Mouse (Mus musculus) thymus, postnatal 0 days (tissue): ENCODE results near the gene Zfp689. TPM values are rescaled to one million over a fixed set of nuclear protein-coding genes. Genes with fewer than 3 reads are reported as not detected.
"Not testable (repeated sequence)": the region's sequence is repeated elsewhere in the genome, so short reads cannot be mapped to it uniquely, and the experiment has no call there.

Experiments
- DNase-seq: peaks from one replicate; pipeline ENCODE4 v3.0.0-alpha.2; 2015; ENCODE audit warnings: low spot score
- polyA plus RNA-seq: library from polyadenylated mRNA; unstranded; fragments of >200 nt; fragmentation: Nextera tagmentation; extraction: Ambion mirVana; gene quantifications from 2 replicates; pipeline ENCODE4 v1.2.1, GENCODE M21; 2015

The Zfp689 gene
- 4.3 and 4.7 TPM in 2 replicates for polyA plus RNA-seq

- DNase-seq = peak; percentile 97
Measured at GRCm38 (mm10) chr7:127448521-127449300, at the start of gene Zfp689. Zfp689 (minus strand) TSS chr7:127449158.

- DNase-seq = peak; percentile 75
Measured at GRCm38 (mm10) chr7:127498407-127498806, 49.4 kb upstream of the Zfp689 start.

- DNase-seq = no peak
Measured at GRCm38 (mm10) chr7:127497382-127497781, 48.4 kb upstream of the Zfp689 start.

- no peak for DNase-seq
Measured at GRCm38 (mm10) chr7:127494648-127495047, 45.7 kb upstream of the Zfp689 start.

DNA sequence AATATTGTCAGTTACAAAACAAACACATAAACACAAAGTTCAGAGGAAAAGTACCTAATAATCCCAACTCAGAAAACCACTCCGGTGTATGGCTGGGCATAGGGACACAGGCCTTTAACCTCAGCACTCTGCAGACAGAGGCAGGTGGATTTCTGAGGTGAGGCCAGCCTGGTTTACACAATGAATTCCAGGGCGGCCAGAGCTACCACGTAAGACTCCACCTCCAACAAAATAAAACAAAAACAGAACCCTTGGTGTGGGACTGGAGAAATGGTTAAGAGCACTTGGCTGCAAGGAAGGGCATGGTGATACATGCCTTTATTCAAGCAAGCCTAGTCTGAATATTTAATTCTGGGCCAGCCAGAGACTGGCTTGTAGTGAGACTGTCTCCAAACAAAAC lies 42.9 kb upstream of the Zfp689 start:
- no peak for DNase-seq

DNA sequence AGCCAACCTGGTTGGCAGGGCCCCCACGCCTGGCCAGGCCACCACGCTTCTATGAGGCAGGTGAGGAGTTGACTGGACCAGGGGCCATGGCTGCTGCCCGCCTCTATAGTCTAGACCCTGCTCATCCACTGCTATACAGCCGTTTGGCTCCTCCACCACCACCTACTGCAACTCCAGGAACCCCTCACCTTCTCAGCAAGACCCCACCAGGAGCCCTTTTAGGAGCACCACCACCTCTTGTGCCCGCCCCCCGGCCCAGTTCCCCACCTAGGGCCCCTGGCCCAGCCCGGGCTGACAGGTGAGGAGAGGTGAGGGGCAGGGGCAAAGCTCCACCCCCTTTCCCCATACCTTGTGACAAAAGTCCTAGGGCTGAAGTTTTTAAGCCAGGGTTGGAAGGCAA lies 41.0 kb upstream of the Zfp689 start:
- DNase-seq = no peak

GRCm38 (mm10) chr7:127488364-127488763 lies 39.4 kb upstream of the Zfp689 start:
- DNase-seq = not testable (repeated sequence)

DNA sequence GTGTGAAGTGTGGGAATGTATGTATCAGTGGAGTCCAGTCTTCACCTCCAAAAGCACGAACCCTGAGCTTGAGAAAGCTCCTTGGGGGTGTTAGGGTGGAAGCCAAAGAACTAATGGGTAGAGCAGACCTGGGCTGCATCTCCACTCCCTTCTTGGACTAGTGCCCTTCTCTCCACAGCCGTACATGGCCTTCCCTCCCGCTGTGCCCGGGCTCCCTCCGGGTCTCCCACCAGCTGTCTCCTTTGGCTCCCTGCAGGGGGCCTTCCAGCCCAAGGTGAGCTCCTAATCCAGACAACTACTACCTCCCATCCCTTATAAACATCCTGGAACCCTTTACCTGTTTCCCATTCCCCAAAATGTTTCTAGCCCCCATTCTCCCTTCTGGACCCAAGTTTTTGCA lies 36.5 kb upstream of the Zfp689 start:
- DNase-seq = no peak

DNA sequence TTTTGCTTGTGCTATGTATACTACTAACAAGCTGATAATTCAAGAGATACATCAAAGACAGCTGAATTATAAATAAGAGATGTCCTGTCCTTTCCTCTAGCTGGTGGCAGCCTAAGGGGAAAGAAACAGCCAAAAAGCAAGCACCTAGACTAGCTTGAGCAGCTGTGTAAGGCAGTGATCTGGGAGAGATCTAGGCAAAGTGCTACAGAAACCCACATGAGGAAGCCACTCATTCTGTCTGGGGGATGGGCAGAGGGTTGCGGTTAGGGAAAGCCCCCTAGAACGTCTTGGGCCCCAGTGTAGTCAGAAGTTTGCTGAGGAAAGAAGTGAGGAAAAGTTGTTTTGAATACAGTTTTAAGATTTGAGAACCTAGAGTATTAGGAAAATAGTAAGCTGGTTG lies 31.4 kb upstream of the Zfp689 start:
- peak; percentile 76 for DNase-seq

DNA sequence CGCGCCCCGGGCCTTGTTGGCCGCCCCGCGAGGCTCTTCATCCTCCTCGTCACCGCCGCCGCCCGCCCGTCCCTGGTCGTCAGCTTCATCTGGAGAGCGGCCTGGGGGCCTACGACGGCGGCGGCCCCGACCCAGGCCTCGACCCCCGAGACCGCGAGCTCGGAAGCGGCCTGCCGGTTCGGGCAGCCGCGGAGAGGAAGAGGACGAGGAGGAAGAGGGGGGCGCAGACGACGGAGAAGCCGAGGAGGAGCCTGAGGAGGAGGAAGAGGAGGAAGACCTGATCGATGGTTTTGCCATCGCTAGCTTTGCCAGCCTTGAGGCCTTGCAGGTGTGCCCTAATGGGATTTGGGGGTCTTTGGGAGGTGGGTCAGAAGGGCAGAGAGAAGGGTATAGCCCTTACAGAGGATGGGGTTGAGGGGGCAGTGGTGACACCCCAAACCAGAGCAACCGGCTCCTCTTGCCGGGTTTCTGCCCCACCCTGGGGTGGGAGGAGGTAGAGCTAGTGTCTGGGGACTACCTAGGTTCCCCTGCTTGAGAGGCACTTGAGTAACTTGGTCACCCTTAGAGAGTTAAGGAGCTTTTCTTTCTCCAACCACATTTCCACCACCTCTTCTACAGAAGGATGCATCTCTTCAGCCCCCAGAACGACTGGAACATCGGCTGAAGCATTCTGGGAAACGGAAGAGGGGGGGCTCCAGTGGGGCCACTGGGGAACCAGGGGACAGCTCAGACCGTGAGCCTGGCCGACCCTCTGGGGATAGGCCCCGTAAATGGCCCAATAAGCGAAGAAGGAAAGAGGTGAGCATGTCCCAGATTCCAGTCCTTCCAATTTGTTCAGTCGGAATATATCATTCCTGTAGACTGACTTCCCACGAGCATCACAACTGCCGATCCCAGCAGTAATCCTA lies 30.6 kb upstream of the Zfp689 start:
- DNase-seq = peak; percentile 25

- DNase-seq = peak; percentile 93
Measured at GRCm38 (mm10) chr7:127478635-127479317, 29.8 kb upstream of the Zfp689 start, which contains the start of gene Fbrs. Fbrs (plus strand) TSS chr7:127479199.

DNA sequence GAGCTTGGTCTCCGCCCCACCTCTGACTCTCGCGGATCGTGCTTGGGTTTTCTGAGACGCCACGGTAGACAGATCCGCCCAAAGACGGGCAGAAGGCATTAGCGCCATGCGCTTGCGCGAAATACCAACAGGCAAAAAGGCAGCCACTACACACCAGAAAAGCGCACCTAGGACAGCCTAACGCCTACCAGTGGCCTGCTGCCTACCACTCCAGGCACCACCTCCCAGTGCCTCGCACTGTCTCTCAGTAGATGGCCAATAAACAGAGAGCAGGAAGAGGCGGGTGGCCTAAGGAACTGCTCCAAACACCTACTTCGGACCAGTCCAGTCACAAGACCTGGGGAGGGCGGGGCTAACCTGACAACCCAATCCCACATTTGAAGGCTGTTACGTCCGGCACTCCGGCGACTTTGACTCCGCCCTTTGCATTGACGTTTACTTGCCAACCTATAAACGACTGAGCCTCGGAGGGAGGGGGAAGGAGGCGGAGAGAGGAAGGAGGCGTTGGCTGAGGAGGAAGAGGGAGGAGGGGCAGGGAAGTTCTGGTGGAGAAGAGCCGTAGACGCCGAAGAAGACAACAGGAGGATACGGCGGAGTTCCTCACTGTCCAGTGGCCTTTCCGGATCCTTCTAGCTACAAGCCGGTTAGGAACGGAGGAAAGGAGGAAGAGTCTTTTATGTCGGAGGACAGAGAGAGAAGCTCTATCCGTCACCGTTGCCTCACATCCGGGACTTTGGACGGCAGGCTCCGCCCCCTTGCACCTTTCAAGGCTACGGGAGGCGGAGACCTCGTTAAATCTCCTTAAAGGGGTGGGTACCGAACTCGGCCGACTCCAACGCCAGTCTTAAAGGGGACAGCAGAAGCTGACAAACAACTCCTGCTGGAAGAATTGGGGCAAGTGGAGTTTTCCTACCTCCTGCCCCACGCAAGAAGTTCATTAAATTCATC lies 29.0 kb upstream of the Zfp689 start:
- peak; percentile 99 for DNase-seq

- no peak for DNase-seq
Measured at GRCm38 (mm10) chr7:127476855-127477254, 27.9 kb upstream of the Zfp689 start.

- DNase-seq = no peak
Measured at GRCm38 (mm10) chr7:127476336-127476735, 27.4 kb upstream of the Zfp689 start.

- DNase-seq = no peak
Measured at GRCm38 (mm10) chr7:127475186-127475740, 26.3 kb upstream of the Zfp689 start.

GRCm38 (mm10) chr7:127474378-127475070 lies 25.6 kb upstream of the Zfp689 start:
- no peak for DNase-seq

- DNase-seq = peak; percentile 35
Measured at GRCm38 (mm10) chr7:127473705-127474104, 24.7 kb upstream of the Zfp689 start.

GRCm38 (mm10) chr7:127472060-127472459 lies 23.1 kb upstream of the Zfp689 start:
- no peak for DNase-seq

DNA sequence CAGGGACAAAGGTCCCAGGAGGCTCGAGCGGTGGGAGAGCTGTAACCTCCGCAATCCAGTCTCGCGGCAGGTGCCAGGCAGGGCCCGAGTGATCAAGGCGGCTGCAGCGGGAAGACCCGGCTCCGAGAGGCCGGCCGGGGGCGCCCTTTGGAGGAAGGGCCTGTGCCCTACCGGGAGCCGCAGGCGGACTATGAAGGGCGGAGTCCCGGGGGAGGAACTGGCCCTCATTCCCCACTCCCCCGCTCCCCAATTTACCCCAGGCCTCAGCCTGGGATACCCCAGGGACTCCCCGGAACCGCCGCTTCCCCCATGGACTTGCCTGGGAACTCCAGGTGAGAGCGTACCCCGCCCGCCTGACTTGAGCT lies 22.7 kb upstream of the Zfp689 start:
- peak; percentile 38 for DNase-seq
